Mouse (Mus musculus): Measurements from ENCODE around the gene Prss2. TPM values are rescaled to one million over a fixed set of nuclear protein-coding genes. Genes with fewer than 3 reads are reported as not detected.
"Not testable (repeated sequence)": the region's sequence is repeated elsewhere in the genome, so short reads cannot be mapped to it uniquely, and the experiment has no call there.

The Prss2 gene
- polyA plus RNA-seq (2015; fragmentation: Nextera tagmentation; extraction: Ambion mirVana) = not detected in 2 replicates

- H3K27ac ChIP-seq = no peak within 1 kb of the TSS
- no peak within 1 kb of the TSS for H3K4me3 ChIP-seq
- no peaks in the 10 kb centered on the region for H3K4me1 ChIP-seq
- no peak within 1 kb of the TSS for H3K9ac ChIP-seq
- no peaks in the 10 kb centered on the region for H3K9me3 ChIP-seq (replicated peaks)
- H3K4me2 ChIP-seq = no peak within 1 kb of the TSS
- H3K27me3 ChIP-seq = no peaks in the 10 kb centered on the region
- no peaks in the 10 kb centered on the region for H3K36me3 ChIP-seq (ENCODE audit: poor library complexity, severe bottlenecking)
- WGBS = 82% methylated on average over 1 of the region's 1 CpGs
- no peak for ATAC-seq
These were observed at the start of gene Prss2 for GRCm38 (mm10) chr6:41521487-41521886. Gene Prss2 (plus strand): TSS chr6:41521787.

- H3K36me3 ChIP-seq (ENCODE audit: poor library complexity, severe bottlenecking) = no peaks in the 10 kb centered on the region
- no peak overlapping the region for H3K27ac ChIP-seq
- no peak overlapping the region for H3K9ac ChIP-seq
- no peaks in the 10 kb centered on the region for H3K4me1 ChIP-seq
- H3K9me3 ChIP-seq (replicated peaks) = 0 out of 2 replicates have a peak, but pooled peaks cover 4% of the 10 kb centered on the region
- H3K4me3 ChIP-seq = no peak overlapping the region
- no peaks in the 10 kb centered on the region for H3K27me3 ChIP-seq
- no peak for ATAC-seq
- no peak overlapping the region for H3K4me2 ChIP-seq
- 93% methylated on average over 3 of the region's 3 CpGs for WGBS
These were observed 22.2 kb upstream of the Prss2 start for GRCm38 (mm10) chr6:41499374-41499773.

GRCm38 (mm10) chr6:41504915-41505314 lies 16.7 kb upstream of the Prss2 start:
- no peak for ATAC-seq
- no peaks in the 10 kb centered on the region for H3K4me1 ChIP-seq
- H3K9me3 ChIP-seq (replicated peaks) = no peaks in the 10 kb centered on the region
- whole genome bisulfite sequencing = 81% methylated on average over 2 of the region's 2 CpGs
- H3K4me2 ChIP-seq = no peak overlapping the region
- H3K27ac ChIP-seq = no peak overlapping the region
- H3K4me3 ChIP-seq = no peak overlapping the region
- no peaks in the 10 kb centered on the region for H3K36me3 ChIP-seq (ENCODE audit: poor library complexity, severe bottlenecking)
- H3K9ac ChIP-seq = no peak overlapping the region
- no peaks in the 10 kb centered on the region for H3K27me3 ChIP-seq

GRCm38 (mm10) chr6:41505323-41505722 lies 16.3 kb upstream of the Prss2 start:
- no peak overlapping the region for H3K9ac ChIP-seq
- H3K27ac ChIP-seq = no peak overlapping the region
- no peak overlapping the region for H3K4me3 ChIP-seq
- no peak overlapping the region for H3K4me2 ChIP-seq
- ATAC-seq = no peak
- H3K9me3 ChIP-seq (replicated peaks) = no peaks in the 10 kb centered on the region
- H3K27me3 ChIP-seq = no peaks in the 10 kb centered on the region
- no peaks in the 10 kb centered on the region for H3K36me3 ChIP-seq (ENCODE audit: poor library complexity, severe bottlenecking)
- no peaks in the 10 kb centered on the region for H3K4me1 ChIP-seq
- 74% methylated on average over 6 of the region's 6 CpGs for WGBS

GRCm38 (mm10) chr6:41518017-41518524 lies 3.5 kb upstream of the Prss2 start:
- no peak overlapping the region for H3K9ac ChIP-seq
- H3K36me3 ChIP-seq (ENCODE audit: poor library complexity, severe bottlenecking) = no peaks in the 10 kb centered on the region
- 79% methylated on average over 6 of the region's 6 CpGs for WGBS
- no peaks in the 10 kb centered on the region for H3K4me1 ChIP-seq
- H3K4me2 ChIP-seq = no peak overlapping the region
- no peaks in the 10 kb centered on the region for H3K9me3 ChIP-seq (replicated peaks)
- no peak overlapping the region for H3K4me3 ChIP-seq
- no peaks in the 10 kb centered on the region for H3K27me3 ChIP-seq
- H3K27ac ChIP-seq = no peak overlapping the region
- no peak for ATAC-seq

- ATAC-seq = no peak
- Histone ChIP-seq H3K36me3 (ENCODE audit: poor library complexity, severe bottlenecking) (no peaks in the 10 kb centered on the region), H3K9ac (no peak overlapping the region), H3K27ac (no peak overlapping the region), H3K27me3 (no peaks in the 10 kb centered on the region), H3K9me3 (replicated peaks) (no peaks in the 10 kb centered on the region), H3K4me3 (no peak overlapping the region), H3K4me1 (no peaks in the 10 kb centered on the region), H3K4me2 (no peak overlapping the region)
These were observed 4.9 kb downstream of the Prss2 start for GRCm38 (mm10) chr6:41526453-41526852.

GRCm38 (mm10) chr6:41527402-41527801 lies 5.8 kb downstream of the Prss2 start:
- Histone ChIP-seq H3K9me3 (replicated peaks) (no peaks in the 10 kb centered on the region), H3K4me3 (no peak overlapping the region), H3K27ac (no peak overlapping the region), H3K27me3 (no peaks in the 10 kb centered on the region), H3K4me2 (no peak overlapping the region), H3K4me1 (no peaks in the 10 kb centered on the region), H3K9ac (no peak overlapping the region), H3K36me3 (ENCODE audit: poor library complexity, severe bottlenecking) (no peaks in the 10 kb centered on the region)
- 79% methylated on average over 1 of the region's 1 CpGs for WGBS
- no peak for ATAC-seq

- not testable (repeated sequence) for H3K9me3 ChIP-seq (replicated peaks); H3K9ac ChIP-seq; H3K27ac ChIP-seq; H3K4me1 ChIP-seq; H3K27me3 ChIP-seq; H3K4me2 ChIP-seq; ATAC-seq; H3K4me3 ChIP-seq; H3K36me3 ChIP-seq (ENCODE audit: poor library complexity, severe bottlenecking)
- WGBS = 50% methylated on average over 2 of the region's 2 CpGs
These were observed 8.4 kb downstream of the Prss2 start for GRCm38 (mm10) chr6:41529987-41530386.

- Histone ChIP-seq H3K4me1 (no peaks in the 10 kb centered on the region), H3K9me3 (replicated peaks) (no peaks in the 10 kb centered on the region), H3K27ac (no peak overlapping the region), H3K9ac (no peak overlapping the region), H3K36me3 (ENCODE audit: poor library complexity, severe bottlenecking) (no peaks in the 10 kb centered on the region), H3K27me3 (no peaks in the 10 kb centered on the region), H3K4me2 (no peak overlapping the region), H3K4me3 (no peak overlapping the region)
- no peak for ATAC-seq
- 84% methylated on average over 4 of the region's 4 CpGs for WGBS
These were observed 10.6 kb downstream of the Prss2 start for GRCm38 (mm10) chr6:41532181-41532580.

- no peaks in the 10 kb centered on the region for H3K36me3 ChIP-seq (ENCODE audit: poor library complexity, severe bottlenecking)
- H3K27me3 ChIP-seq = no peaks in the 10 kb centered on the region
- H3K9ac ChIP-seq = no peak overlapping the region
- no peaks in the 10 kb centered on the region for H3K9me3 ChIP-seq (replicated peaks)
- no peak overlapping the region for H3K27ac ChIP-seq
- no peak overlapping the region for H3K4me3 ChIP-seq
- WGBS = 90% methylated on average over 8 of the region's 8 CpGs
- no peaks in the 10 kb centered on the region for H3K4me1 ChIP-seq
- H3K4me2 ChIP-seq = no peak overlapping the region
- ATAC-seq = no peak
These were observed 11.2 kb downstream of the Prss2 start for GRCm38 (mm10) chr6:41532687-41533284.

- H3K27ac ChIP-seq = no peak overlapping the region
- no peak for ATAC-seq
- H3K36me3 ChIP-seq (ENCODE audit: poor library complexity, severe bottlenecking) = no peaks in the 10 kb centered on the region
- no peaks in the 10 kb centered on the region for H3K9me3 ChIP-seq (replicated peaks)
- WGBS = 98% methylated on average over 1 of the region's 1 CpGs
- H3K4me1 ChIP-seq = no peaks in the 10 kb centered on the region
- no peaks in the 10 kb centered on the region; the same call in 1 of the 2 replicates for H3K27me3 ChIP-seq
- no peak overlapping the region for H3K4me2 ChIP-seq
- no peak overlapping the region for H3K4me3 ChIP-seq
- no peak overlapping the region for H3K9ac ChIP-seq
These were observed 15.8 kb downstream of the Prss2 start for GRCm38 (mm10) chr6:41537376-41537775.

- H3K27me3 ChIP-seq = not testable (repeated sequence)
- 91% methylated on average over 6 of the region's 8 CpGs for WGBS
These were observed 16.7 kb downstream of the Prss2 start for GRCm38 (mm10) chr6:41538296-41538695.

GRCm38 (mm10) chr6:41540746-41541145 lies 19.2 kb downstream of the Prss2 start:
- ATAC-seq = no peak

More at GRCm38 (mm10) chr6:41538296-41538695, 16.7 kb downstream of the Prss2 start:
- not testable (repeated sequence) for ATAC-seq; H3K4me1 ChIP-seq; H3K9ac ChIP-seq; H3K36me3 ChIP-seq (ENCODE audit: poor library complexity, severe bottlenecking); H3K9me3 ChIP-seq (replicated peaks); H3K27ac ChIP-seq; H3K4me2 ChIP-seq; H3K4me3 ChIP-seq

More at GRCm38 (mm10) chr6:41540746-41541145, 19.2 kb downstream of the Prss2 start:
- H3K9ac ChIP-seq = no peak overlapping the region
- no peaks in the 10 kb centered on the region; the same call in 1 of the 2 replicates for H3K27me3 ChIP-seq
- H3K36me3 ChIP-seq (ENCODE audit: poor library complexity, severe bottlenecking) = no peaks in the 10 kb centered on the region
- H3K4me2 ChIP-seq = no peak overlapping the region
- no peak overlapping the region for H3K4me3 ChIP-seq
- H3K9me3 ChIP-seq (replicated peaks) = no peaks in the 10 kb centered on the region
- peaks cover 16% of the 10 kb centered on the region; the same call in 1 of the 2 replicates for H3K4me1 ChIP-seq
- no peak overlapping the region for H3K27ac ChIP-seq

Measured in forebrain, embryonic 13.5 days (tissue).